Mouse (Mus musculus): ENCODE results near the gene Ablim2. TPM values are rescaled to one million over a fixed set of nuclear protein-coding genes. Genes with fewer than 3 reads are reported as not detected.
A peak's percentile ranks its signal among the peaks of the same experiment; 100 is the strongest.

Ablim2 gene
- polyA plus RNA-seq, 1 experiment from 2014 or later: 2.5 TPM

DNA sequence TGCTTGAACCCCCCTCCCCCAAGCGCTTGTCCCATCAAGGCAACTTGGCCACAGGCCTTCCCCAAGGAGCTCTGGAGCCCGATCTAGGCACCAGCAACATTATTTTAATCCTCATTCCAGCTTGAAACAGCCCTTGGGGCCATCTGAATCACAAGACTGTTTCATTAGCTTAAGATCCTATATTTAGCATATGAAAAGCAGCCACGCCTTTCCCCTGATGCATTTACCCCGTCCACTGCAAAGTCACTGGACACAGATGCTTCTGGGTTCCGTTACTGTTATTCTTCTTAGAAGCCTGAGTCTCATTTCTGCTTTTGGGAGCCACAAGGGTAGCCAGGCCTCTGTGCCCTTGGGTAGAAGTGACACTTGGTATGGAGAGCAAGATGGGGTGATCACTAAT is 93.8 kb downstream of the Ablim2 start:
- Histone ChIP-seq H3K4me3 (ENCODE audit: low read depth, low read length) (no peak overlapping the region), H3K4me1 (ENCODE audit: control insufficient read depth, insufficient read depth, low read length) (no peaks in the 10 kb centered on the region), H3K9me3 (replicated peaks; ENCODE audit: control insufficient read depth, low read length) (no peaks in the 10 kb centered on the region), H3K9ac (ENCODE audit: low read depth, low read length) (no peak overlapping the region), H3K27me3 (ENCODE audit: control insufficient read depth, insufficient read depth, low read length) (peaks cover 5% of the 10 kb centered on the region; the same call in 1 of the 2 replicates), H3K36me3 (ENCODE audit: control insufficient read depth, insufficient read depth, low read length) (no peaks in the 10 kb centered on the region), H3K27ac (ENCODE audit: low read depth, low read length) (no peak overlapping the region), H3K4me2 (no peak overlapping the region)
- WGBS (ENCODE audit: insufficient replicate concordance): 64% methylated on average over 5 of the region's 5 CpGs
- ATAC-seq (replicated peaks; ENCODE audit: insufficient number of reproducible peaks, low FRiP score, low TSS enrichment): no peak

DNA sequence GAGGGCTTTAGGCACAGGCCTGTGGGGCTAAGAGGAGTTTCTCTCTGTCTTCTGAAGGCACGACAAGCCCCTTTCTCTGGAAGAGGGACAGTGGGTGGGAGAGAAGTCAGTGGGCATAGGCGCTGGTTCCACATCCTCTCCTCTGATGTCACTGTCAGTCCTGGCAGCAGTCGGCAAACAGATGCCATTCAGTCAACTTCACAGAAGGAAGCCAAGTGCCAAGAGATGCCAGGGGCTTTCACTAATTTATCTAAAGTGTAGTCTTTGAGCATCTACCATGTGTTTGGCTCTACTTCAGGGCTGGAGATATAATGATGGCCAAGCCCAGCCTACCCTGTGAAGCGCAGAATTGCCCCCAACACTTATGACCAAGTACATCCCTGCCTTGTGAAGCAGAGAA is 95.8 kb downstream of the Ablim2 start:
- Histone ChIP-seq H3K9me3 (replicated peaks; ENCODE audit: control insufficient read depth, low read length) (no peaks in the 10 kb centered on the region), H3K9ac (ENCODE audit: low read depth, low read length) (no peak overlapping the region), H3K27ac (ENCODE audit: low read depth, low read length) (no peak overlapping the region), H3K4me1 (ENCODE audit: control insufficient read depth, insufficient read depth, low read length) (no peaks in the 10 kb centered on the region), H3K4me2 (no peak overlapping the region), H3K36me3 (ENCODE audit: control insufficient read depth, insufficient read depth, low read length) (no peaks in the 10 kb centered on the region), H3K4me3 (ENCODE audit: low read depth, low read length) (no peak overlapping the region), H3K27me3 (ENCODE audit: control insufficient read depth, insufficient read depth, low read length) (peaks cover 5% of the 10 kb centered on the region)
- 90% methylated on average over 4 of the region's 4 CpGs for WGBS (ENCODE audit: insufficient replicate concordance)
- no peak for ATAC-seq (replicated peaks; ENCODE audit: insufficient number of reproducible peaks, low FRiP score, low TSS enrichment)

DNA sequence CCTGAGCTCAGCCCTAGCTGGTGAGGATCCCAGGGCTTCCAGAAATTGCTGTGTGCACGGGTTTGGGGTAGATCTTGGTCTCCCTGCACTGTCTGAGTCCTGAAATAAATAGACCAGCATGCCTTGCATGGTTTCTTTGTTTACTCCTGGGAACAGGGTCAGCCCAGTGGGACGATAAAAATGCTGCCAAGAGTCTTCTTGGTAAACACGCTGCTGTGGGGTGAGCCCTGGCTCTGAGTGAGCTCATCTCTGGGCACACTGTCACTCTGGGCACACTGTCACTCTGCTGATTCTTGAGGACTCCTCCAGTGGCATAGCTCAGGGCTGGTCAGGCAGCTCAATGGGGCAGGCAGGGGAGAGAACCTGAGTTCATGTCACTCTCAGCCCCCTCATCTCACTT is 98.6 kb downstream of the Ablim2 start:
- no peaks in the 10 kb centered on the region for H3K36me3 ChIP-seq (ENCODE audit: control insufficient read depth, insufficient read depth, low read length)
- 53% methylated on average over 3 of the region's 3 CpGs for WGBS (ENCODE audit: insufficient replicate concordance)
- ATAC-seq (replicated peaks; ENCODE audit: insufficient number of reproducible peaks, low FRiP score, low TSS enrichment): no peak
- H3K27ac ChIP-seq (ENCODE audit: low read depth, low read length): no peak overlapping the region
- H3K27me3 ChIP-seq (ENCODE audit: control insufficient read depth, insufficient read depth, low read length): peaks cover 18% of the 10 kb centered on the region
- no peak overlapping the region for H3K4me2 ChIP-seq
- no peak overlapping the region for H3K4me3 ChIP-seq (ENCODE audit: low read depth, low read length)
- no peaks in the 10 kb centered on the region for H3K9me3 ChIP-seq (replicated peaks; ENCODE audit: control insufficient read depth, low read length)
- H3K4me1 ChIP-seq (ENCODE audit: control insufficient read depth, insufficient read depth, low read length): no peaks in the 10 kb centered on the region
- no peak overlapping the region for H3K9ac ChIP-seq (ENCODE audit: low read depth, low read length)

DNA sequence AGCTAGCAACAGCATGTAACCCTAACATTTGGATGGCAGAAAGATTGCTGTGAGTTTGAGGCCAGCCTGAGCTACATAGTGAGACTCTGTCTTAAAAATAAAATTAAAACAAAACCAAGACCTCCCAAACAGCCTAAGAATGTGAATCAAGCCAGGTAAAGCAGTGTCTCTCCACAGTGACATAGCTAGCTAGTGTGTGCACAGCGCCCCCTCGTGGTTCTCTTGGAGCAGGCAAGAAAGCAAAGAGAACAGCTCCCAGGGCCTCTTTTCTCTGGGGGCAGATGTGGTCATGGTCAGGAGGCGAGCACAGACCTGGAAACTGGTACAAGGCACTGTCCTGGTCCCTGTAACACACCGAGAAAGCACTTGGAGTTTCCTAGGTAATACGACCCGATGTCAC is 100.4 kb downstream of the Ablim2 start:
- Histone ChIP-seq H3K9ac (ENCODE audit: low read depth, low read length) (no peak overlapping the region), H3K36me3 (ENCODE audit: control insufficient read depth, insufficient read depth, low read length) (no peaks in the 10 kb centered on the region), H3K4me2 (no peak overlapping the region), H3K4me1 (ENCODE audit: control insufficient read depth, insufficient read depth, low read length) (no peaks in the 10 kb centered on the region), H3K27me3 (ENCODE audit: control insufficient read depth, insufficient read depth, low read length) (peaks cover 18% of the 10 kb centered on the region), H3K4me3 (ENCODE audit: low read depth, low read length) (no peak overlapping the region), H3K9me3 (replicated peaks; ENCODE audit: control insufficient read depth, low read length) (no peaks in the 10 kb centered on the region), H3K27ac (ENCODE audit: low read depth, low read length) (no peak overlapping the region)
- no peak for ATAC-seq (replicated peaks; ENCODE audit: insufficient number of reproducible peaks, low FRiP score, low TSS enrichment)
- WGBS (ENCODE audit: insufficient replicate concordance): 19% methylated on average over 6 of the region's 6 CpGs

DNA sequence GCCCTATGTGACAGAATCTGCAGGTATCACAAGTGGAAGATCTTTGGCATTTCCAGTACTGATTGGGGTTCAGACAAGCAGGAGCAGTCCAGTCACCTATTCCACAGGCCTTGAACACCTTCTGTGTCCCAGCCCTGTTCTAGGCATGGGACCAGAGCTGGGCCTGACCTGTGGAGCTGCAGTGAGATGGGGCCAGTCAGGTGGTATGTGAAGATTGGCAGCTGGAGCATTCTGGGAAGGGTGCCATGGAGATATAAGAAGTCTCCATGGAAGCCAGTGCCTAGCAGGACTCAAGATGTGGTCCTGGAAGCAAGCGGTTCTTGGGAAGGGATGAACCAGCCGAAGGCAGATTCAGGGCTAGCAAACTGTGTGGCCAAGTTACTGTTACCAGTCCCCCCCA is 103.8 kb downstream of the Ablim2 start:
- no peaks in the 10 kb centered on the region for H3K36me3 ChIP-seq (ENCODE audit: control insufficient read depth, insufficient read depth, low read length)
- H3K27me3 ChIP-seq (ENCODE audit: control insufficient read depth, insufficient read depth, low read length): peaks cover 13% of the 10 kb centered on the region
- ATAC-seq (replicated peaks; ENCODE audit: insufficient number of reproducible peaks, low FRiP score, low TSS enrichment): no peak
- no peak overlapping the region for H3K4me2 ChIP-seq
- WGBS (ENCODE audit: insufficient replicate concordance): 95% methylated on average over 2 of the region's 2 CpGs
- H3K4me1 ChIP-seq (ENCODE audit: control insufficient read depth, insufficient read depth, low read length): no peaks in the 10 kb centered on the region
- no peaks in the 10 kb centered on the region for H3K9me3 ChIP-seq (replicated peaks; ENCODE audit: control insufficient read depth, low read length)
- no peak overlapping the region for H3K9ac ChIP-seq (ENCODE audit: low read depth, low read length)
- H3K4me3 ChIP-seq (ENCODE audit: low read depth, low read length): no peak overlapping the region
- H3K27ac ChIP-seq (ENCODE audit: low read depth, low read length): no peak overlapping the region

DNA sequence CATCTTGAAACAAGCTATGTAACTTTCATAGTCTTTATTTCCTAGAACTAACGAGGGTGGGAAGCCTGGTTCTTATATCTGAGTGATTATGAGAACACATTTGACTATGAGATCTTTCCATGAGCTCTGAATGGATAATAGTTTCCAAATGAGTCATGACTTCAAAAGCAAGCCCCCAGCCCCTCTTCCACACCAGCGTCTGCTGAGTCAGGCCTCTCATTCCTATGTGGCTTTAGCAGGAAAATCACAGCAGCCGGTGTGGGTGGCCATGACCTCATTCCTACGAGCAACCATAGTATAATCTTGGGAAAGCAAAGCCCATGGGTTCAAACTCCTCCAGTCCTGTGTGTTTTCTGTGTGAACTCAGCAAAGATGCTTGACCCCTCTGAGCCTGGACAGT is 112.3 kb downstream of the Ablim2 start:
- peaks cover 8% of the 10 kb centered on the region for H3K4me1 ChIP-seq (ENCODE audit: control insufficient read depth, insufficient read depth, low read length)
- H3K9me3 ChIP-seq (replicated peaks; ENCODE audit: control insufficient read depth, low read length): no peaks in the 10 kb centered on the region
- 66% methylated on average over 4 of the region's 4 CpGs for WGBS (ENCODE audit: insufficient replicate concordance)
- no peak for ATAC-seq (replicated peaks; ENCODE audit: insufficient number of reproducible peaks, low FRiP score, low TSS enrichment)
- no peaks in the 10 kb centered on the region for H3K36me3 ChIP-seq (ENCODE audit: control insufficient read depth, insufficient read depth, low read length)
- no peak overlapping the region for H3K4me2 ChIP-seq
- H3K27me3 ChIP-seq (ENCODE audit: control insufficient read depth, insufficient read depth, low read length): no peaks in the 10 kb centered on the region
- no peak overlapping the region for H3K9ac ChIP-seq (ENCODE audit: low read depth, low read length)
- no peak overlapping the region for H3K27ac ChIP-seq (ENCODE audit: low read depth, low read length)
- H3K4me3 ChIP-seq (ENCODE audit: low read depth, low read length): no peak overlapping the region

DNA sequence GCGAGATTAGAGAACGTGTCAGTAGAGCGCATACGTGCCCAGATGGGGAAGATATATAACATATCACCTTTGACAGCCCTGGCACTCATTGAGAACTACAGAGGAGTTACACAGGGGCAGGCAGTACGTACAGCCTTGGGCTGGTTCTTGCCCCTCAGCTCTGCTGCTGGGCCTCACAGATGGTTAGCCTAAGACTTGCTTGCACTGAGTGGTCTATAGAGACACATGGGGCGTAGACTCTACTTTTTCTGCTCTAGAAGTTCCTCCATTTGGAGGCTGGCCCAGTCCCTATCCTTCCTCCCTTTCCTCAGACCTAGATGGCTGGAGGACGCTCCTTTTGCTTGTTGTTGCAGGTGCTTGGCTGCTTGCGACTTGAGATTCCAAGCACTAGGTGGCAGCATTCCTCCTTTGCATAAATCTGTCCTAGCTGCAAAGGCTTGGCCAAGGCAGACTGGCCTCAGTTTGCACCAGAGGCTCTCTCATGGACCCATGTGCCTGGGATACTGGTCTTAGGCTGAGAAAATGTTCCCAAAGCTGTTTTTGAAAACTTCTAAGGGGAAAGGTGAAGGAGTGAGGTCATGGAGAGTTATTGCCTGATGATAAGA is 112.8 kb downstream of the Ablim2 start:
- H3K9me3 ChIP-seq (replicated peaks; ENCODE audit: control insufficient read depth, low read length): no peaks in the 10 kb centered on the region
- no peak overlapping the region for H3K9ac ChIP-seq (ENCODE audit: low read depth, low read length)
- H3K36me3 ChIP-seq (ENCODE audit: control insufficient read depth, insufficient read depth, low read length): no peaks in the 10 kb centered on the region
- H3K4me2 ChIP-seq: no peak overlapping the region
- 54% methylated on average over 8 of the region's 8 CpGs for WGBS (ENCODE audit: insufficient replicate concordance)
- no peak overlapping the region for H3K4me3 ChIP-seq (ENCODE audit: low read depth, low read length)
- H3K27ac ChIP-seq (ENCODE audit: low read depth, low read length): no peak overlapping the region
- no peaks in the 10 kb centered on the region for H3K27me3 ChIP-seq (ENCODE audit: control insufficient read depth, insufficient read depth, low read length)
- H3K4me1 ChIP-seq (ENCODE audit: control insufficient read depth, insufficient read depth, low read length): peaks cover 8% of the 10 kb centered on the region
- ATAC-seq (replicated peaks; ENCODE audit: insufficient number of reproducible peaks, low FRiP score, low TSS enrichment): 0 out of 2 replicates have a peak, but pooled peaks have one; percentile 39

DNA sequence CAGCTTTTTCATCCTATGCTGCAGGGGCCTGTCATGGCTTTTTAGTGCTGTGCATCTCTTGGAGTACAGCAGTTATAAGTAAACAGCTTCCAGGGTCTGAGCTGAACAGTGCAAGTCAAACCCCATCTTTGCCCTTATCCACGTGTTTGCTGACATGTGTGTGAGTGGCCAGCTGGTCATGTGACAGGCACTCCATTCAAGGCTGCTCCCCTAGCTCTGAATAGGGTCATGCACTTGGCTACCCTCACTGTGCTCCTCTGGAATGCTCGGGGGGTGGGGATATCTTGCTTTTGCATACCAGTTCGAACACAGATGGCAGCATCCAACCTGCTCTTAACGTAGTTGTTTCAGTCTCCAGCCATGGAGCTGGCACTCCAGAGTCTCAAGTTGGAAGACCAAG is 115.7 kb downstream of the Ablim2 start:
- H3K4me1 ChIP-seq (ENCODE audit: control insufficient read depth, insufficient read depth, low read length): peaks cover 8% of the 10 kb centered on the region
- H3K36me3 ChIP-seq (ENCODE audit: control insufficient read depth, insufficient read depth, low read length): no peaks in the 10 kb centered on the region
- H3K9me3 ChIP-seq (replicated peaks; ENCODE audit: control insufficient read depth, low read length): no peaks in the 10 kb centered on the region
- ATAC-seq (replicated peaks; ENCODE audit: insufficient number of reproducible peaks, low FRiP score, low TSS enrichment): no peak
- H3K27me3 ChIP-seq (ENCODE audit: control insufficient read depth, insufficient read depth, low read length): no peaks in the 10 kb centered on the region
- H3K9ac ChIP-seq (ENCODE audit: low read depth, low read length): no peak overlapping the region
- no peak overlapping the region for H3K4me3 ChIP-seq (ENCODE audit: low read depth, low read length)
- WGBS (ENCODE audit: insufficient replicate concordance): 27% methylated on average over 4 of the region's 4 CpGs
- H3K27ac ChIP-seq (ENCODE audit: low read depth, low read length): no peak overlapping the region
- no peak overlapping the region for H3K4me2 ChIP-seq

DNA sequence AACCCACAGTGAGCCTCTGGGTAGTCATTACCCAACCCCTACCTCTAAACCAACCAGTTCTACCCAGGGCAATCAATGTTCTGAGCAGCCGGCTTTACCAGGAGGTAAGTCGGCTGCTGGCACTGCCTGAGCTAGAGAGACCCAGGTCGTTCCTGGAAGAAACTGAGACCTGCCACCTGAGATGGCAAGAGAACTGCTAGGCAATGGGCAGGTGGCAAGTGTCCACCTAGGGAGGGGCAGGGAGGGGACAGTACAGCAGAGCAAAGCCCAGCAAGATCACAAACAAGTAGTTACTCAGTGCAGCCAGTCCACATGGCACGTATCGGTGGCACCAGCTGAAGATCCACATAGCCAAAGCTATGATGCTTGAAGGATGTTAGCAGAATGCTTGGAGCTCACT is 118.6 kb downstream of the Ablim2 start:
- no peak overlapping the region for H3K4me3 ChIP-seq (ENCODE audit: low read depth, low read length)
- no peak overlapping the region for H3K4me2 ChIP-seq
- H3K27me3 ChIP-seq (ENCODE audit: control insufficient read depth, insufficient read depth, low read length): no peaks in the 10 kb centered on the region
- H3K9me3 ChIP-seq (replicated peaks; ENCODE audit: control insufficient read depth, low read length): no peaks in the 10 kb centered on the region
- peaks cover 11% of the 10 kb centered on the region for H3K4me1 ChIP-seq (ENCODE audit: control insufficient read depth, insufficient read depth, low read length)
- no peak overlapping the region for H3K27ac ChIP-seq (ENCODE audit: low read depth, low read length)
- no peaks in the 10 kb centered on the region for H3K36me3 ChIP-seq (ENCODE audit: control insufficient read depth, insufficient read depth, low read length)
- ATAC-seq (replicated peaks; ENCODE audit: insufficient number of reproducible peaks, low FRiP score, low TSS enrichment): no peak
- H3K9ac ChIP-seq (ENCODE audit: low read depth, low read length): no peak overlapping the region
- 84% methylated on average over 5 of the region's 5 CpGs for WGBS (ENCODE audit: insufficient replicate concordance)
